Mouse (Mus musculus): ENCODE measurements around the gene Cyp20a1. TPM values are rescaled to one million over a fixed set of nuclear protein-coding genes. Genes with fewer than 3 reads are reported as not detected.

The Cyp20a1 gene
- total RNA-seq, 2 experiments from 2014 or later, result 20.3 to 25.7 TPM

Other genes starting within 250 kb of the Cyp20a1 start
- gene Carf, start 245.1 kb upstream of the Cyp20a1 start, total RNA-seq (2015), result 6.3 and 13.1 TPM in 2 replicates
- gene Carf, start 245.1 kb upstream of the Cyp20a1 start, total RNA-seq (2017), result 4.1 and 4.9 TPM in 2 replicates
- 11.4 and 11.5 TPM in 2 replicates for gene Wdr12, start 244.7 kb upstream of the Cyp20a1 start, total RNA-seq (2015)
- gene Wdr12, start 244.7 kb upstream of the Cyp20a1 start, total RNA-seq (2017), result 14.4 and 19.0 TPM in 2 replicates
- 9.9 and 12.7 TPM in 2 replicates for gene Nbeal1, start 162.7 kb upstream of the Cyp20a1 start, total RNA-seq (2015)
- 8.5 and 13.1 TPM in 2 replicates for gene Nbeal1, start 162.7 kb upstream of the Cyp20a1 start, total RNA-seq (2017)
- 12.2 and 12.6 TPM in 2 replicates for gene Abi2, start 66.3 kb downstream of the Cyp20a1 start, total RNA-seq (2015)
- gene Abi2, start 66.3 kb downstream of the Cyp20a1 start, total RNA-seq (2017), result 8.0 and 9.6 TPM in 2 replicates
- gene Raph1, start 223.8 kb downstream of the Cyp20a1 start, total RNA-seq (2015), result 78.7 and 92.4 TPM in 2 replicates
- 21.9 and 36.3 TPM in 2 replicates for gene Raph1, start 223.8 kb downstream of the Cyp20a1 start, total RNA-seq (2017)

Data from megakaryocyte, adult 5-6 weeks (primary cell).